Mouse (Mus musculus): Measurements from ENCODE around the gene Cwc25. TPM values are rescaled to one million over a fixed set of nuclear protein-coding genes. Genes with fewer than 3 reads are reported as not detected.
"Not testable (repeated sequence)": the region's sequence is repeated elsewhere in the genome, so short reads cannot be mapped to it uniquely, and the experiment has no call there.

The Cwc25 gene
- total RNA-seq, 2 experiments from 2014 or later = 6.2 to 6.5 TPM

DNA sequence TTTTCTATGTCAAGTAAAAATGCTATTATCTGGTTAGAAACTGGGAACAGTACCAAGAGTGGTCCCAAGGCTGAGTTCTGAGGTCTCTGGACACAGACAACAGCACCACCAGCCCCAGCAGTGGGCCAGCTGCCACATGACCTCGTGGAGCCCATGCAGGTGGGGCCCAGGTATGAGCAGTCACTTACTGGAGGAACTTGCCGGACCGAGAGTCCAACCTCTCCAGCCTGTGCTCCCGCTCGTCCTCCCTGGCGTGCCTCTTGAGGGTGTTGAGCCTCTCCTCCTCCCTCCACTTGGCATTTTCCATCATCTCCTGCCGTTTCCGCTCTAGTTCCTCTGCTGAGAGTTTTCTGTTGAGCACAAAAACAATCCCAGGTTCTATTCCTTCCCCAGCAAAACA is 18.6 kb downstream of the Cwc25 start:
- Histone ChIP-seq H3K27ac (peak overlapping the region; percentile 74), H3K4me3 (no peak overlapping the region)
- no peak for TF ChIP-seq CTCF (IDR thresholded peaks at IDR 0.05)
- peak; percentile 59 for DNase-seq
- intact Hi-C loops (cut with DNase I) = no loop called here

DNA sequence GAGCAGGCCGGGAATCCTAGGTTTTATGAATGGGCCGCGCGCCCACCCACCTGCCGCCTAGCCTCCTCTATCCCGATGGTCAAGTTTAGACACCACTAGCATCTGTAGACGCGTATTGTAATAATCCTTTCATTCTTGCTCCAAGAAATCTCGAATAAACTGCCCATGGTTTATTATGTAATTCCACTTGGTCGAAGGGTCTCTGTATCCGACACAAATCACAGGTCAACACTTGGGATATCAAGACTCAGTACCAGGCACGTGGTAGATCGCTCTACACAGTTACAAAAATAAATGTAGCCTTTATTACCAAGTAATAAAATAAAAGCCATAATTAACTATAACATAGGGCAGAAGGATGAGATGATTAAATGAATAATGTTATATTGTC is 21.0 kb downstream of the Cwc25 start:
- no peak for DNase-seq
- no peak for TF ChIP-seq CTCF (IDR thresholded peaks at IDR 0.05)
- peak overlapping the region; percentile 93 for H3K27ac ChIP-seq
- H3K4me3 ChIP-seq = peak overlapping the region; percentile 97
- intact Hi-C loops (cut with DNase I) = loop anchor here (2.0 kb wide), 1 partner anchor 43 kb away; the partner anchor contains the start of gene Psmb3

DNA sequence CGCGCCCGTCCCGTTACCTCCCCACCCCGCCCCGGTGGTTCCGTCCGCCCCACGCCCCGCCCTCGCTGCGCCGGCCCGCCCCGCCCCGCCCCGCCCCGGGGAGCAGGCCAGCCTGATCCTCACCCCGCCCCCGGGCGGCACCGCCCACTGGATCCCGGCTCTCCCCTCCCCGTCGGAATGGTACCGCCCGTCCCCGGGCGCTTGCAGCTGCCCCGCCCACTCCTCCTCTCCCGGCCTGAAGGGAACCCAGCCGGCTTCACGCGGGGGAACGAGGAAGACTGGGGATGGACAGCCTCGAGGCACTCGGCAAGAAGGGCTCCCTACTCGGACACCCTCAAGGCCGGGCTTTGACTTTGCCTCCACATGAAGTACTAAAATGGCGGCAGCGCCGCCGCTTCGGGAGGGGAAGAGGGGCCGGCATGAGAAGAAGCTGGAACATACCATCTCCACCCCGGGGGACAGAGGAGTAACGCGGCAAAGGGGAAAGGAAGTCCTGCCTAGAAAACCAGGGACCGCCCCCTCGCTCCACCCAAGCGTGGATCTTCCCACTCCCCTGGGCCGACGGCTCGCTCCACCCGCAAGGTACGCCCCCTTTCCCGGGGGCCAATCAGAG is 21.5 kb downstream of the Cwc25 start:
- Histone ChIP-seq H3K27ac (peak overlapping the region; percentile 93), H3K4me3 (peak overlapping the region; percentile 97)
- intact Hi-C loops (cut with DNase I) = loop anchor here (2.0 kb wide), 1 partner anchor 42 kb away; the partner anchor contains the start of gene Psmb3
- peak; percentile 98 for DNase-seq
- TF ChIP-seq CTCF (IDR thresholded peaks at IDR 0.05) = no peak

DNA sequence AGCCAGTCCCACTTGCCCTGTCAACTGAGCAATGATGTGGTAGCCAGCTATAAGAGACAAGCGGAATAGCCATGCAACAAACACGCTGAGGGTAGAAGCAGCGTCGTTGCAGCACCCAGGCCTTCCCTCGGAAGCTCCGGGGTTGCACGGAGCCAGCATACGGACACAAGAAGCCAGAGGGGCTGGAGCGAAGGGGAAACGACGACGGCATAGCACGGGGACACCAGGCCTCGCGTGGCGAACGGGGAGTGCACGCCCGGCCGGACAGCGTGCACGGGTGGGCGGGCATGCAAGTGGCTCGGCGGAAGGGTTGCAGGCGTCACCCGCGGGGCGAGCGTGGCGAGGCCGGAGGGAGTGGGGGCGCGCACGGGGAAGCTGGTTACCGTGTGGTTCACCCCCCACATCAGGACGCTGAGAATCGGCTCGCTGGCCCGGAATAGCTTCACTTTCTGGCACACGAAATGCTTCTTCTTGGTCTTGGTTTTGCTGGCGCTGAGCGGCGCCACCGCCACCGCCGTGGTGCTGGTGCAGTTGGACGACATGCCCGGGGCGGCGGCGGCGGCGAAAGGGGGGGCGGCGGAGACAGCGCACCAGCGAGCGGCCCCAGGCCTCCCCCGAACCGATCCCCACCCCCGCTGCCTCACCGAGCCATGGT is 22.2 kb downstream of the Cwc25 start, which contains the start of gene Pip4k2b:
TSS of gene Pip4k2b (minus strand) at position 642 of the 655 bp plus-strand sequence.
- Histone ChIP-seq H3K4me3 (peak within 1 kb of the TSS; percentile 97), H3K27ac (peak within 1 kb of the TSS; percentile 93)
- intact Hi-C loops (cut with DNase I) = loop anchor here (2.0 kb wide), 1 partner anchor 41 kb away; the partner anchor contains the start of gene Psmb3
- no peak for TF ChIP-seq CTCF (IDR thresholded peaks at IDR 0.05)
- peak; percentile 80 for DNase-seq

DNA sequence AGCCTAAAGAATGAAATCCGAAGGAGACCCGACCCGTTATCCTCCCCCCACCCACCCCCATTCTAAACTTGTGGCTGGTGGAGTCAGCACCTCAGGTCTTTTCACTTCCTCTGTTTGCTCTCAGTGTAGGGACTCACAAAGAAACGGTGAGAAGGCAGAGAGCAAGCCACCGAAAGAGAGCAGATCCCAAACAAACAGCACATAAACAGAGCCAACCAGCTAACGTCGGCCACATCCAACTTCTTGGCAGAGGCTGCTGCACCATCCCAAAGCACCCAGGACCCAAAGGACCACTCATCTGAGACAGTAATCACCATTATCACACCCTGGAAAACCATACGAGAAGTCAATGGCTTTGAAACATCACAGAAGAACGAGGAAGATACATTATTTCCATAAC is 22.9 kb downstream of the Cwc25 start:
- no peak for DNase-seq
- no peak for TF ChIP-seq CTCF (IDR thresholded peaks at IDR 0.05)
- H3K4me3 ChIP-seq = peak overlapping the region; percentile 97
- intact Hi-C loops (cut with DNase I) = no loop called here
- peak overlapping the region; percentile 93 for H3K27ac ChIP-seq

DNA sequence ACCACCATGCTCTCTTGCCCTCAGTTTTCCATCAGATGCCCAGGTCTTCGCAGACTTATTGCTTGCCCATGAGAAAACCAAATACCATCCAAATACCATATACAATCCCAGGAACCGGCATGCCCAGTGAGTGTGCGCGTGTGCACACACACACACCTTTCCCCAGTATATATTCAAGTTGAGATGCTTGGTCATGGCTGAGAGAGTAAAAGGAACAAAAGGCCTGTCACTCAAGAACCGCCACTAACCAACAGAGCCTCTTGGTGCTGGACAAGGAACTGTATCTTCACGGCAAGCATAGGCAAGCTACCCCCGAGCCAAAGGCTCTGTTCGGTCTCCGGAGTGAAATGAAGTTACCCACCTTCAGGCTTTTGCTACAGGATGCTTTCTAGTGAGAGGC is 23.8 kb downstream of the Cwc25 start:
- no peak for DNase-seq
- intact Hi-C loops (cut with DNase I) = no loop called here
- Histone ChIP-seq H3K4me3 (peak overlapping the region; percentile 97), H3K27ac (peak overlapping the region; percentile 93; the same call in 1 of the 2 replicates)
- TF ChIP-seq CTCF (IDR thresholded peaks at IDR 0.05) = no peak

DNA sequence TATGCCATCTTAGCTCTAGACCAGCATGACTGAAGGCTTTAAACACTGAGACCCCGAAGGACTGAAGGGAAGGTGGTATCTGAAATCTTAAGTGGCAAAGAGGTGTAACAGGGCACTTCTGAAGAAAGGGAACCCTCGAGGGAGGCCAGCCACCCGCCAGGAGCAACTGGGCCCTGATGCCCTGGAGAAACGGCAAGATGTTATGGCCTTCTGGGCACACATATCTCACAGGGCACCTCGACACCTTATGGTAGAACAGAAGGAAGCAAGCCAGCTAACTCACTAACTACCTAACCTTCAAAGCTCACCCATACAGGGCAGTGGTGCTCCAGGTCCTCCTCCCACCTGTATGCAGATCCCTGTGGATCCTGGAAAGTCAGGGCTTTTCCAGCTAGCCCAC is 24.2 kb downstream of the Cwc25 start:
- Histone ChIP-seq H3K27ac (0 out of 2 replicates have a peak overlapping the region, but pooled peaks have one; percentile 4), H3K4me3 (no peak overlapping the region)
- no peak for DNase-seq
- intact Hi-C loops (cut with DNase I) = no loop called here
- no peak for TF ChIP-seq CTCF (IDR thresholded peaks at IDR 0.05)

DNA sequence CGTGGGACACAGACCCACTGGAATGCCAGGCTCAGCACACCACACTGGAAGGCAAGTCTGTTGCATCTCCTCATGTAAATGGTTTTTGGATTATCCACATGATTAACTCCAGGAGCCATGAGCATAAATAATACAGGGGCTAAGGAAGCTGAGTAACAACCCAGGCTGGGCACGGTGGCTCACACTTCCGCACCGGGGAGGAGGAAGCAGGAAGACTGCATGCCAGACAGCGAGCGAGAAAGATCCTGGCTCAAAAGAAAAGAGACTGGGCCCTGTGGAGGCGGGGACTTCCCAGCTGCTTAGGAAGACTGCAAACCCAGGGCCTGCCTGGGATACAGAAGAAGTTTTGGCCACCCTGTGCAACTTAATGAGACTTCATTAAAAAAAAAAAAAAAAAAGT is 26.2 kb downstream of the Cwc25 start:
- peak; percentile 43 for DNase-seq
- intact Hi-C loops (cut with DNase I) = no loop called here
- Histone ChIP-seq H3K27ac (peak overlapping the region; percentile 59), H3K4me3 (no peak overlapping the region)
- no peak for TF ChIP-seq CTCF (IDR thresholded peaks at IDR 0.05)

DNA sequence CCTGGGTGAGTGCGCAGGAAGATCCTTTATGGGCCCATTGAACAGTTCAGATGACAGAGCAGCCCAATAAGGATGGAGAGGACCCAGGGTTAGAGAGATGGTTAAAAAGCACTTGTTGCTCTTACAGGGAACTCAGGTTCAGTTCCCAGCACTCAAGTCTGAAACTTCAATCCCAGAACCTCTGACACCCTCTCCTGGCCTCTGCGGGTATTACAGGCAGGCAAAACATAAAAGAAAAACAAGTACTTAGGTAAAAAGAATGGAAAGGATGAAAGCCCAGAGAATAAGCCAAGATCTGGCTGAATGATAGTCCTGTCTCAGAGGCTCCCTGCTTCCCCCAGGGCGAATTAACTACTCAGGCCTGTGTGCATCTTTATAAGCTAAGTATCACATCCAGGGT is 27.2 kb downstream of the Cwc25 start:
- peak overlapping the region; percentile 83; the same call in 1 of the 2 replicates for H3K27ac ChIP-seq
- H3K4me3 ChIP-seq = no peak overlapping the region
- TF ChIP-seq CTCF (IDR thresholded peaks at IDR 0.05) = 0 out of 2 replicates have a peak, but pooled peaks have one; percentile 14
- intact Hi-C loops (cut with DNase I) = no loop called here
- no peak for DNase-seq

DNA sequence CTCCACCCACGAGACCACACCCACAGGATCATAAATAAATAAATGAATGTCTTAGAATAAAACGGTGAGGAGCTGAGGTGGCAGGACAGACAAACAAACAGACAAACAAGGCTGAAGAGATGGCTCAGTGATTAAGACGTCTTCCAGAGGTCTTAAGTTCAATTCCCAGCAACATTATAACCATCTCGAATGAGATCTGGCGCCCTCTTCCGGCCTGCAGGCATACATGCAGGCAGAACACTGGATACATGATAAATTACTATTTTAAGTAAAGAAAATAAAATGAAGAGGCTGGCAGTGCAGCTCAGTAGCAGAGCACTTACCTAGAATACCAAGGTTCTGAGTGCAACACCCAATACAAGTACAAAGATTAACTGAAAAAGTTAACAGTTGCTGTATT is 27.7 kb downstream of the Cwc25 start:
- peak; percentile 56 for TF ChIP-seq CTCF (IDR thresholded peaks at IDR 0.05)
- H3K4me3 ChIP-seq = no peak overlapping the region
- intact Hi-C loops (cut with DNase I) = no loop called here
- DNase-seq = no peak
- peak overlapping the region; percentile 83 for H3K27ac ChIP-seq

DNA sequence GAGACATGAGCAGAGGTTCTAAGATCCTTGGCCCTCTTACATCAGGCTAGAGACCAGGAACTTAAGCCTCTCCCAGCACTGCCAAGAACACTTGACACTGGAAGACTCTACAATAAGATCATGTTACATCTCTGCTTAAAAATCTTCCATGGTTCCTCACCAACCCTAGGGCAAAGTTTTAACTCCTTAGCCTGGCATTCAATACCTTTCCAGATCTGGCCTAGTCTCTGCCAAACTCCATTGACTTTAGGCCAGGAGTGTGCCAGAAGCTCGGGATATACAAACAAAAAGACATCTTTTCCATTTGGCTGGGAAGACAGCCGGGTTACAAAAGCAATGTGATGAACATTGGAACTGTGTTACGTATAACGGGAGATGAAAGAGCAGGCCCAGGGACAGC is 28.8 kb downstream of the Cwc25 start:
- no peak for DNase-seq
- TF ChIP-seq CTCF (IDR thresholded peaks at IDR 0.05) = no peak
- peak overlapping the region; percentile 83 for H3K27ac ChIP-seq
- intact Hi-C loops (cut with DNase I) = no loop called here
- no peak overlapping the region for H3K4me3 ChIP-seq

DNA sequence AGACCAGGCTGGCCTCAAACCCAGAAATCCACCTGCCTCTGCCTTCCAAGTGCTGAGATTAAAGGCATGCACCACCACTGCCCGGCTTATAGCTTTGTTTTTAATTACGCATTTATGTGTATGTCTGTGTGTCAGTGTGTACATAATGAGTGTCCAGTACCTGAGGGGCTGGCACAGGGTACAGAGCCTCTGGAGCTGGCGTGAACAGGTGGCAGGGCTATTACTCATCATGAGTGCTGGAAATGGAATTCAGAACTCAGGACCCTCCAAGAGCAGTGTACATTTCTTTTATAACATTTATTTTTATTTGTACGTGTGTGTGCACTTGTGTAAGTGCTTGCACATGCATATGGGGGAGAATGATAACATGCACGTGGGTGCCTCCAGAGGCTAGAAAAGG is 29.7 kb downstream of the Cwc25 start:
- peak overlapping the region; percentile 83 for H3K27ac ChIP-seq

DNA sequence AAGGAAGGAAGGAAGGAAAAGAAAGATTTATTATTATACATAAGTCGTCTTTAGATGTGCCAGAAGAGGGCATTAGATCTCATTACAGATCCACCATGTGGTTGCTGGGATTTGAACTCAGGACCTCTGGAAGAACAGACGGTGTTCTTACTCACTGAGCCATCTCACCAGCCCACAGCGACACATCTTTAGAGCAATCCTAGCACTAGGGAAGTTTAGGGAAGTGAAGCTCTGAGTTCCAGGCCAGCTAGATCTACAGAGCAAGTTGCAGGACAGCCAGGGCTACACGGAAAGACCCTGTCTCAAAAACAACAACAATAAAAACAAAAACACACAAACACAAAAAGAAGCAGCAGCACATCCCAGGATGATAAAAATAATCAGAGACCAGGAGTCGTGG is 31.5 kb downstream of the Cwc25 start:
- H3K4me3 ChIP-seq; DNase-seq; intact Hi-C loops (cut with DNase I); H3K27ac ChIP-seq: not testable (repeated sequence)

More for the DNA sequence above, 29.7 kb downstream of the Cwc25 start:
- no peak overlapping the region for H3K4me3 ChIP-seq
- intact Hi-C loops (cut with DNase I) = no loop called here
- DNase-seq = no peak
- no peak for TF ChIP-seq CTCF (IDR thresholded peaks at IDR 0.05)
